Mouse (Mus musculus) kidney, postnatal 4 days (tissue): ENCODE measurements around the gene Gm42417.

Experiments used
- DNase-seq, 2 experiments: peaks; one replicate each; pipeline ENCODE4 v3.0.0; 2021; ENCODE audit warnings: mixed read lengths in 2 of 2

Gene Gm42417

GRCm38 (mm10) chr1:36539186-36539585 is at the start of gene Gm42417:
Gene Gm42417 (minus strand): TSS chr1:36539429.
- peak; percentile 64 to 78 for DNase-seq

GRCm38 (mm10) chr1:36587860-36588259 is 48.6 kb upstream of the Gm42417 start:
- no peak for DNase-seq

- DNase-seq: no peak
Measured at GRCm38 (mm10) chr1:36586288-36586687, 47.1 kb upstream of the Gm42417 start.

- DNase-seq: no peak
Measured at GRCm38 (mm10) chr1:36583408-36584116, 44.3 kb upstream of the Gm42417 start.

GRCm38 (mm10) chr1:36582211-36582610 is 43.0 kb upstream of the Gm42417 start:
- no peak for DNase-seq

- DNase-seq: no peak
Measured at GRCm38 (mm10) chr1:36581260-36581659, 42.0 kb upstream of the Gm42417 start.

GRCm38 (mm10) chr1:36580384-36581207 is 41.4 kb upstream of the Gm42417 start:
- DNase-seq: peak; percentile 81 to 88

- peak; percentile 58 to 77 for DNase-seq
Measured at GRCm38 (mm10) chr1:36579974-36580383, 40.8 kb upstream of the Gm42417 start.

GRCm38 (mm10) chr1:36576991-36577675 is 37.9 kb upstream of the Gm42417 start:
- DNase-seq: no peak

GRCm38 (mm10) chr1:36575347-36575746 is 36.1 kb upstream of the Gm42417 start:
- DNase-seq: no peak

- DNase-seq: no peak
Measured at GRCm38 (mm10) chr1:36574196-36574955, 35.1 kb upstream of the Gm42417 start.

- no peak for DNase-seq
Measured at GRCm38 (mm10) chr1:36573524-36573923, 34.3 kb upstream of the Gm42417 start.

- DNase-seq: no peak
Measured at GRCm38 (mm10) chr1:36572709-36573108, 33.5 kb upstream of the Gm42417 start.

GRCm38 (mm10) chr1:36572140-36572700 is 33.0 kb upstream of the Gm42417 start:
- no peak for DNase-seq

- peak; percentile 65 to 77 for DNase-seq
Measured at GRCm38 (mm10) chr1:36571627-36572026, 32.4 kb upstream of the Gm42417 start.

GRCm38 (mm10) chr1:36570320-36570719 is 31.1 kb upstream of the Gm42417 start:
- no peak for DNase-seq

GRCm38 (mm10) chr1:36569694-36570276 is 30.6 kb upstream of the Gm42417 start:
- DNase-seq: no peak

GRCm38 (mm10) chr1:36568776-36569175 is 29.5 kb upstream of the Gm42417 start:
- peak in 1 of 2 experiments; percentile 59 for DNase-seq

- DNase-seq: peak; percentile 61 to 74
Measured at GRCm38 (mm10) chr1:36567818-36568603, 28.8 kb upstream of the Gm42417 start.

- no peak for DNase-seq
Measured at GRCm38 (mm10) chr1:36566425-36566824, 27.2 kb upstream of the Gm42417 start.

- peak in 1 of 2 experiments; percentile 47 for DNase-seq
Measured at GRCm38 (mm10) chr1:36564101-36564500, 24.9 kb upstream of the Gm42417 start.
